Mouse (Mus musculus): Measurements from ENCODE around the gene Galk1. TPM values are rescaled to one million over a fixed set of nuclear protein-coding genes. Genes with fewer than 3 reads are reported as not detected.

Galk1 gene
- 16.7 and 27.0 TPM in 2 replicates for polyA plus RNA-seq (2011; ENCODE audit: insufficient read depth, insufficient read length, low replicate concordance, missing spikeins)

DNA sequence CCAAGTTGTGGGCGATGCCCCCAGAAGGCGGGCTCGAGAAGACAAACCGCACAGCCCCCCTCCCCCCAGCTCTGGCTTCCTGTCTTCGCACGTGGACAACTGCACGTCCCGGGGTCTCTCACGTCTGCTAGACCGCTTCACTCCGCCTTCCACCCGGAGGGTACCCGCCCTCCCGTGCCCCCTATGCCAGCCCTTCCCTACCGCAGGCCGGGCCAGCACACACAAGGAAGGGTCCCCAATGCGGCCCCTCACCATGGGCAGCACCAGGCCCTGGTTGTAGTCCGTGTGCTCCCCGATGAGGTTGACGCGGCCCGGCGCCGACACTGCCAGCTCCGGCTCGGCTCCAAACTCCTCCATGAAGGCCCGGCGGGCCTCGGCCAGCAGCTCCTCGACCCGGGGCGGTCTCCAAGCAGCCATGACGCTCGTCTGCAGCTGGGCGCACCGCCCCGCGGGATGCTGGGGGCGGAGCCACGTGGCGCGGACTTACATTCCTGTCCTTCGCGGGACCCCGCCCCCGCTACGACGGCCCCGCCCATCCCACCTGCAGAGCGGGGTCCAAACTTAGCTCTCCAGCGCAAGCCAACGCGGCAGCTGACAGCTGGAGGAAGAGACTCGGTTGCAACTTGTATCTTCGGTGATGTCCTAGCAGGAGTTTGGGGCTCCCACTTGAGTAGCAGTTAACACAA lies at the start of gene Galk1:
Gene Galk1, minus strand, starts transcription at position 458 of the 686 bp plus-strand sequence.
- TF ChIP-seq CTCF (IDR thresholded peaks at IDR 0.05; ENCODE audit: control insufficient read depth, insufficient read depth, low read length) (no peak), POLR2A (IDR thresholded peaks at IDR 0.05; ENCODE audit: borderline replicate concordance, control insufficient read depth, low read depth, low read length) (peak; percentile 40; the same call in 1 of the 2 replicates)
- H3K4me1 ChIP-seq (ENCODE audit: control insufficient read depth, insufficient read depth, low read length): no peaks in the 10 kb centered on the region
- WGBS: under 1% methylated on average over 55 of the region's 55 CpGs
- peak within 1 kb of the TSS; percentile 65 for H3K4me3 ChIP-seq (replicated peaks; ENCODE audit: control insufficient read depth, low read depth, low read length)
- H3K27ac ChIP-seq (ENCODE audit: control insufficient read depth, insufficient read depth, low read depth, low read length, poor library complexity): peak within 1 kb of the TSS; percentile 67

DNA sequence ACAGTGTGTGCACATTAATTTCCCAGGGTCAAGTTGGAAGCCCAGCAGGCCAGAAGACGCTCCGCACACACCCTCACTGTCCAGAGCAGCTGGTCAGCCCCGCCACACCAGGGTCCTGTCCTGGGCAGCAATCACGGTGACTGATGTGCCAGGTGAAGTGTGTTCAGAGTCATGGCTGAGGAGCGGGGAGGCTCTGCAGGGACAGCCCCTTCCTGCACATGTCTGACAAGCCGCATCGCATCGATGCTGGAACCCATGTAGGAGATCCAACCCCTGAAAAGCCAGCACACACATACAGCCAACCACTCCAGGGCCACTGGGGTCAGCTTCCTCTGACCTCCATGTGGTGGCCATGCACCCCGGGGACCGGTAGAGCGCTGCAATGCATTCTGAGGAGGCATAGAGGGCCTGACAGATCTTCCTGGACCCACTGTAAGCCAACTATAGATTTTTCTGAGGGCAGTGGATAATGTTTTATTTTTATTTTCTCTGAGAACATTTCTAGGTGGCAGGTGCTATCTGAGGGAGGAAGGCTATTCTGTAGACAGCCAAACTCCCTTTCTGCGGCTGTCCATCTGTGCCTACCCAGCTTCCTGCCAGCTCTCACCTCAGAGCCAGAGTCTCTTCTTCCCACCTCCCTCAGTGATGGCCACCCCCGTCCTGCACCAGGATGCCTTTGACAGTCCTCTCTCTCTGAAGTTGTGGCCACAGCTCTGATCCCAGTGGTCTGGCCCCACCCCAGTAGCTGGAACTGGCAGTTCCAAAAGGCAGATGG lies 49.3 kb upstream of the Galk1 start:
- H3K4me3 ChIP-seq (replicated peaks; ENCODE audit: control insufficient read depth, low read depth, low read length): no peak overlapping the region
- H3K4me1 ChIP-seq (ENCODE audit: control insufficient read depth, insufficient read depth, low read length): no peaks in the 10 kb centered on the region; the same call in 1 of the 2 replicates
- TF ChIP-seq POLR2A (IDR thresholded peaks at IDR 0.05; ENCODE audit: borderline replicate concordance, control insufficient read depth, low read depth, low read length): no peak
- TF ChIP-seq CTCF (IDR thresholded peaks at IDR 0.05; ENCODE audit: control insufficient read depth, insufficient read depth, low read length): no peak
- WGBS: 82% methylated on average over 13 of the region's 13 CpGs
- no peak overlapping the region for H3K27ac ChIP-seq (ENCODE audit: control insufficient read depth, insufficient read depth, low read depth, low read length, poor library complexity)

DNA sequence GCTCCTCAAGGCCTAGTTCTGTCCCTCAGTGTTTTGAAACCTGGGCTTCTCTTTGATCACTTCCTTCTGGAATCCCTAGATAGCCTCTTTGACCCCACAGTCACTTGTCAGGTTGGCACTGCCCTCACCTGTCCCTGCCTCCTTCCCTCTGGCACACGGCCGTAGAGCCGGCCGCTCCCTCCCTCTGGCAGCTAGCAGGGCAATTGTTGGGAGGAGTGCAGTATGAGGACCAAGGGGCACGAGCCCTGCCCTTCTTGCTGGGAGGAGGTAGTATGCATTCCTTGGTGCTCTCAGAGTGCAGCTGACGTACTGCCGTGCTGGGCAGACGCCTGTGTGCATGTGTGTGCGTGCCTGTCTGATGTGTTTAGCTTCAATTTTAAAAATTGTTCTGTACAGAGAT lies 48.1 kb upstream of the Galk1 start:
- no peak overlapping the region for H3K4me3 ChIP-seq (replicated peaks; ENCODE audit: control insufficient read depth, low read depth, low read length)
- H3K27ac ChIP-seq (ENCODE audit: control insufficient read depth, insufficient read depth, low read depth, low read length, poor library complexity): no peak overlapping the region

DNA sequence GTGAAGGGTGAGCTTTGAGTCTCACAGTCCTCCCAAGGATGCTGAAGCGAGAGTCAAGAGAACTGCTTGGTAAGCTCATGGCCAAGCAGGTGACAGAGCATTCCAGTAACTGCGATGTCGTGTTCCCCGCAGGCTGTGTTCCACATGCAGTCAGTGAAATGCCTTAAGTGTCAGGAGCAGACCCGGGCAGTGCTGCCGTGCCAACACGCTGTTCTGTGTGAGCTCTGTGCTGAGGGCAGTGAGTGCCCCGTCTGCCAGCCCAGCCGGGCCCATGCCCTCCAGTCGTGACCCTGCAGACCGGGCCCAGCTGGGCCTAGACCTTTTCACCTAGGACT lies 47.1 kb upstream of the Galk1 start:
- 94% methylated on average over 11 of the region's 11 CpGs for WGBS
- Histone ChIP-seq H3K4me1 (ENCODE audit: control insufficient read depth, insufficient read depth, low read length) (peaks cover 3% of the 10 kb centered on the region; the same call in 1 of the 2 replicates), H3K27ac (ENCODE audit: control insufficient read depth, insufficient read depth, low read depth, low read length, poor library complexity) (no peak overlapping the region), H3K4me3 (replicated peaks; ENCODE audit: control insufficient read depth, low read depth, low read length) (no peak overlapping the region)
- TF ChIP-seq POLR2A (IDR thresholded peaks at IDR 0.05; ENCODE audit: borderline replicate concordance, control insufficient read depth, low read depth, low read length) (peak; percentile 25; the same call in 1 of the 2 replicates), CTCF (IDR thresholded peaks at IDR 0.05; ENCODE audit: control insufficient read depth, insufficient read depth, low read length) (no peak)

More for the DNA sequence above, 48.1 kb upstream of the Galk1 start:
- peaks cover 3% of the 10 kb centered on the region; the same call in 1 of the 2 replicates for H3K4me1 ChIP-seq (ENCODE audit: control insufficient read depth, insufficient read depth, low read length)
- no peak for TF ChIP-seq POLR2A (IDR thresholded peaks at IDR 0.05; ENCODE audit: borderline replicate concordance, control insufficient read depth, low read depth, low read length)
- TF ChIP-seq CTCF (IDR thresholded peaks at IDR 0.05; ENCODE audit: control insufficient read depth, insufficient read depth, low read length): no peak
- WGBS: 89% methylated on average over 9 of the region's 9 CpGs

DNA sequence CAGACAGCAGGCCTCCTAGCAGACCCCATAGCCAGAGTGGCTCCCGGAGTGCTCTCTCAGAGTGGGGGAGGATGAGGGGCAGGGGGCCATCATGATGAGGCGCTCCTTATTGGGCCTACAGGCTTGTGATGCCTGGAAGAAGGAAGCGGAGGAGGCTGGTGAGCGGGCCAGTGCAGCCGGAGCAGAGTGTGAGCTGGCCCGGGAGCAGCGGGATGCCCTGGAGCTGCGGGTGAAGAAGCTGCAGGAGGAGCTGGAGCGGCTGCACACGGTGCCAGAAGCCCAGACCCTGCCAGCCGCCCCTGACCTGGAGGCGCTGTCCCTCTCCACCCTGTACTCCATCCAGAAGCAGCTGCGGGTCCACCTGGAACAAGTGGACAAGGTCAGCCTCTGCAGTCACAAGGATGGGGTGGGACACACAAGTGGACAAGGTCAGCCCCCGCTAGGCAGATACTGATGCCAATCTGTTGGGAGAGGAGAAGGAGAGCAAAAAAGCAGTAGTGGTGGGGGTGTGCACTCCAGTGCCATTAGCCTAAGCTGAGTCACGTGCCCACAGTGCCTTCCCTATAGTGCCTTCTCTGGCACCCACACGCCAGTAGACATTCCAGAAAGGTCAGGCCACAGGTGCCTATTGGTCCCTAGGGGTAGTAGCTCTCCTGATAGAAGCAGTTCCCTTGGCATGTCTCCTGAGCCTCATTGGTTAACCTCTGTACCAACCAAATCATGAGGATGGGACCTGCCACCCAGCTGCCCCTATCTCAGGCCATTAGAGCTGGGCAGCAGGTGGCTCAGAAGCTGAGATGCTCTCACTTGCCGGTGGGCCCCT lies 46.6 kb upstream of the Galk1 start:
- TF ChIP-seq POLR2A (IDR thresholded peaks at IDR 0.05; ENCODE audit: borderline replicate concordance, control insufficient read depth, low read depth, low read length): no peak
- Histone ChIP-seq H3K27ac (ENCODE audit: control insufficient read depth, insufficient read depth, low read depth, low read length, poor library complexity) (no peak overlapping the region), H3K4me3 (replicated peaks; ENCODE audit: control insufficient read depth, low read depth, low read length) (no peak overlapping the region), H3K4me1 (ENCODE audit: control insufficient read depth, insufficient read depth, low read length) (peaks cover 3% of the 10 kb centered on the region; the same call in 1 of the 2 replicates)
- 92% methylated on average over 17 of the region's 17 CpGs for WGBS

DNA sequence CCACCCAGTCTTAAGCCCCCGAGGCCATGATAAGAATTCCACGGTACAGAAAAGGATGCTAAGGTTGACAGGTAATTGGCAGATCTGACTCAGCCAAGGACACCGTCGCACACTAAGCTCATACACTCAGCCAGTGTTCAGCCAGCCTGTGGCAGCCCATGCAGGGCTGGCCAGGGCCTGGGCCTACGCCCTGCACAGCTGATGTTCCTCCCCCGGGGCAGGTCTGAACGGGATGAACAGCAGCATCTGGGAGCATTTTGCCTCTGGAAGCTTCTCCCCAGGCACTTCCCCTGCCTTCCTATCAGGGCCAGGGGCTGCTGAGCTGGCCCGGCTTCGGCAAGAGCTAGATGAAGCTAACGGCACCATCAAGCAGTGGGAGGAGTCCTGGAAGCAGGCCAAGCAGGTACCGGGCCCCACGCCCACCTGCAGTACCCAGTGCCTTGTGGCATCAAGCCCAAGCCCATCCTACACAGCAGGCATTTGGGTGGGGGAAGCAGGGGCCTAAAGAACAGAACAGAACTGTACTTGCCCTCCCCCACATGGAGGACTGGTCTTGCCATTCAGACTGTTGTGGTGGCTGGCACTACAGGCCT lies 45.6 kb upstream of the Galk1 start:
- H3K4me1 ChIP-seq (ENCODE audit: control insufficient read depth, insufficient read depth, low read length): peaks cover 3% of the 10 kb centered on the region; the same call in 1 of the 2 replicates
- TF ChIP-seq CTCF (IDR thresholded peaks at IDR 0.05; ENCODE audit: control insufficient read depth, insufficient read depth, low read length) (no peak), POLR2A (IDR thresholded peaks at IDR 0.05; ENCODE audit: borderline replicate concordance, control insufficient read depth, low read depth, low read length) (no peak)
- no peak overlapping the region for H3K4me3 ChIP-seq (replicated peaks; ENCODE audit: control insufficient read depth, low read depth, low read length)
- WGBS: 71% methylated on average over 12 of the region's 12 CpGs
- no peak overlapping the region for H3K27ac ChIP-seq (ENCODE audit: control insufficient read depth, insufficient read depth, low read depth, low read length, poor library complexity)

DNA sequence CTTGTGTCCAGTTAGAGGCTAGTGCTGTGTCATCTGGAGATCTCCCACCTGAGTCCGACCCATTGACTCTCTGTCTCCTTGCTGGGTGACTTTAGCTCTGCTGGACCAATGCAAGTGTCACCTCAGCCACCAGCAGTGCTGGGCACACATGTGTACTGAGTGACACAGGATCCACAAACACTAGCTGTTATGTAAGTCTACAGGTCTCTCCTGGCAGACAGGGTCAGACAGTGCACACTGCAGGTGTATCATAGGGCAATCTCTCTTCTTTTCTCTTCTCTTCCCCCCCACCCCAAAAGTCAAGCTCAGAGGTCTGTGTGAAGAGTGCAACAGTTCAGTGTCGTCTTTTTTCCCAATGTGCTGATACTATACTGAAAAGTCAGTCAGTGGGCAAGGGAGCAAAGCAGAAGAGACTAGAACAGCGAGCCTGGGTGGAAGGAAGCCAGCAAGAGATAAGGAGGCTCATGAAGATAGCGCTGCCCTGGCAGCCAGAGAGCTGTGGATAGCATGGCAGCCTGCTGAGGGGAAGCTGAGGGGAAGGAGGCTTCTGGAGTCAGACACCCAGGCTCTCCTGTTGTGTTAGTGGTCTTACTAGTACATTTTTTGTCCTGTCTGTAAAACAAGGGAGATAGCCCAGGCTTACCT lies 44.8 kb upstream of the Galk1 start:
- H3K4me3 ChIP-seq (replicated peaks; ENCODE audit: control insufficient read depth, low read depth, low read length): no peak overlapping the region
- TF ChIP-seq POLR2A (IDR thresholded peaks at IDR 0.05; ENCODE audit: borderline replicate concordance, control insufficient read depth, low read depth, low read length) (no peak), CTCF (IDR thresholded peaks at IDR 0.05; ENCODE audit: control insufficient read depth, insufficient read depth, low read length) (no peak)
- H3K27ac ChIP-seq (ENCODE audit: control insufficient read depth, insufficient read depth, low read depth, low read length, poor library complexity): peak overlapping the region; percentile 2; the same call in 1 of the 2 replicates
- H3K4me1 ChIP-seq (ENCODE audit: control insufficient read depth, insufficient read depth, low read length): peaks cover 3% of the 10 kb centered on the region; the same call in 1 of the 2 replicates
- 78% methylated on average over 4 of the region's 4 CpGs for WGBS

Measured in bone marrow, adult 2 months (tissue).